Mouse (Mus musculus) lung, embryonic 16.5 days (tissue): ENCODE measurements around the gene Col25a1. TPM values are rescaled to one million over a fixed set of nuclear protein-coding genes. Genes with fewer than 3 reads are reported as not detected.

ENCODE experiments used
- ATAC-seq: fragments of 200-750 bp; cut with Nextera tagmentation; 2 replicates; pipeline ENCODE4 v1.8.0; 2017; ENCODE audit warnings: low read depth, mild to moderate bottlenecking, moderate library complexity
- H3K27ac ChIP-seq: fragments of 300-500 bp; sonication (generic); 2 replicates; pipeline ENCODE4 v1.5.1; 2014; ENCODE audit warnings: mild to moderate bottlenecking, control low read depth, low read length
- H3K27me3 ChIP-seq: fragments of 300-500 bp; sonication (generic); 2 replicates; pipeline ENCODE4 v1.6.1; 2014; ENCODE audit warnings: low read depth, low read length, mixed read lengths; ENCODE audit not compliant: control insufficient read depth, insufficient read depth
- H3K36me3 ChIP-seq: fragments of 300-500 bp; sonication (generic); 2 replicates; pipeline ENCODE4 v1.6.1; 2014; ENCODE audit warnings: low read length; ENCODE audit not compliant: control insufficient read depth, insufficient read depth
- H3K4me1 ChIP-seq: fragments of 300-500 bp; sonication (generic); replicated peaks from 2 replicates; pipeline ENCODE4 v1.6.1; 2014; ENCODE audit warnings: low read length, mixed read lengths; ENCODE audit not compliant: control insufficient read depth, insufficient read depth
- H3K4me2 ChIP-seq: fragments of 300-500 bp; sonication (generic); 2 replicates; pipeline ENCODE4 v1.6.1; 2014; ENCODE audit warnings: low read depth, low read length, control low read depth
- H3K4me3 ChIP-seq: fragments of 300-500 bp; sonication (generic); 2 replicates; pipeline ENCODE4 v1.5.1; 2014; ENCODE audit warnings: mild to moderate bottlenecking, low read length, control low read depth
- H3K9ac ChIP-seq: fragments of 300-500 bp; sonication (generic); 2 replicates; pipeline ENCODE4 v1.6.1; 2014; ENCODE audit warnings: low read length, control low read depth
- H3K9me3 ChIP-seq: fragments of 300-500 bp; sonication (generic); 2 replicates; pipeline ENCODE4 v1.6.1; 2016; ENCODE audit warnings: low read length; ENCODE audit not compliant: control insufficient read depth
- WGBS: fragments of 180-500 bp; shearing (Covaris S2); extraction: QIAGEN DNeasy Blood & Tissue Kit; methylation state at CpG from one replicate; pipeline ENCODE4 v1.1.7; 2014; 5-methylcytosine and 5-hydroxymethylcytosine counted together
- polyA plus RNA-seq: library from polyadenylated mRNA; unstranded; fragments of >200 nt; fragmentation: Nextera tagmentation; extraction: Ambion mirVana; gene quantifications from 2 replicates; pipeline ENCODE4 v1.2.1, GENCODE M21; 2015

Col25a1 gene
- polyA plus RNA-seq, 1 experiment from 2014 or later, result 17.6 TPM

DNA sequence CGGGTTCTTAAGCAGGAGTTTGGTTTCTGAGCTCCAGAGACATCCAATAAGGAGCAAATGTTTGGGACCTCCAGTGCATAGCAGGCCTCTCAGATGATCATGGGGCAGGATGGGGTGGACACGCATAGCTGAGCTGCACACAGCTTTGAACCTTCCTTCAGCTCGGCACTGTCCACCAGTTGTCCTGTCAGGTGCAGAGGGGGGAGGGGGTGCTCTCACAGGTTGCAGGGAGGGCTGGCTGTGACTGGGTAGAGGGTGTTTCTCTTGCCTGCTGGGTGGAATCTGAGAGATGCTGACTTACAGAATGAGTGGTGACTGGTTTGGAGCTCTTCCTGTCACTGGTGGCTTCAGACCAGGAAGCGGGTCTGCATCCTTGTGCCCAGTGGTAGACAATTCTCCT, 157.5 kb downstream of the Col25a1 start:
- Histone ChIP-seq H3K4me2 (no peak overlapping the region), H3K4me1 (no peaks in the 10 kb centered on the region), H3K27me3 (no peaks in the 10 kb centered on the region), H3K9me3 (no peaks in the 10 kb centered on the region), H3K9ac (no peak overlapping the region), H3K36me3 (no peaks in the 10 kb centered on the region), H3K27ac (no peak overlapping the region), H3K4me3 (no peak overlapping the region)
- ATAC-seq, result no peak
- 66% methylated on average over 4 of the region's 4 CpGs for WGBS

DNA sequence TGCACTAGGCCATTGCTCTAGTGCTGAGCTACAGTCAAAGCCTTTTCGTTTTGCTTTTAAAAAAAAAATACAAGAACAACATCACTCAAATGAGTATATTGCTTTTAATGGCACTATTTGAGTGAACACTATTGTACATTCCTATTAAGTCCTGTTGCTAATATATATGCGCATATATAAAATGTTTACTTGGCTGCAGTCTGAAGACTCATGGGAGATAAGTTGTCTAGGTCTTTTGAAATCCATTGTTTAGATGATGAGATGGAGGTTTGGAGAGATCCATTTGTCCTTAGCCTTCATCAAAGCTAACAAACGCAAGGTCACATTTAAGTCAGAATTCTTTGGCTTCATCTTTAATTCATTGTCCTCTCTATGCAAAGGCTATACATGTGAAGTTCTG, 157.9 kb downstream of the Col25a1 start:
- no peak overlapping the region for H3K27ac ChIP-seq
- H3K4me3 ChIP-seq, result no peak overlapping the region
- no peak overlapping the region for H3K4me2 ChIP-seq
- no peaks in the 10 kb centered on the region for H3K9me3 ChIP-seq
- H3K27me3 ChIP-seq, result no peaks in the 10 kb centered on the region
- H3K36me3 ChIP-seq, result no peaks in the 10 kb centered on the region
- 85% methylated on average over 3 of the region's 3 CpGs for WGBS
- H3K4me1 ChIP-seq, result no peaks in the 10 kb centered on the region
- no peak overlapping the region for H3K9ac ChIP-seq
- ATAC-seq, result no peak

DNA sequence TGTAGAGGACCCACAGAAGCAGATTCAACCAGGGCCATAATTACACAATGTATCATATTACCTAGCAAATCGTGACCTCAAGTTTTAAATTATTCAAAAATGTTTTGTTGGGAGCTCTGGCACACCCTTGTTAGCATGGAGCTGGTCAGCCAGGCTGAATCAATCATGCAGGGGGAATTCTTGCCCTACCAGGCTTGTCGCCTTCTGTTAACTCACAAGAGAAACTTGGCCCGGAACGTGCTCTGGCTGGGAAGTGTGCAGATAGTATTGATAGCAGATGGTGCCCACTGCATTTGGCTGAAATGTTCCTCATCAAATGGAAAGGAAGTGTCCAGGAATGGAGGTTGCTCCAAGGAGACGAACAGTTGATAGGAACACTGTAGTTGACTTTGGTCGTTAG, 158.9 kb downstream of the Col25a1 start:
- H3K4me3 ChIP-seq, result no peak overlapping the region
- ATAC-seq, result no peak
- 55% methylated on average over 6 of the region's 6 CpGs for WGBS
- H3K36me3 ChIP-seq, result no peaks in the 10 kb centered on the region
- no peak overlapping the region for H3K27ac ChIP-seq
- H3K9me3 ChIP-seq, result no peaks in the 10 kb centered on the region
- no peaks in the 10 kb centered on the region for H3K27me3 ChIP-seq
- no peak overlapping the region for H3K4me2 ChIP-seq
- H3K4me1 ChIP-seq, result no peaks in the 10 kb centered on the region
- H3K9ac ChIP-seq, result no peak overlapping the region

DNA sequence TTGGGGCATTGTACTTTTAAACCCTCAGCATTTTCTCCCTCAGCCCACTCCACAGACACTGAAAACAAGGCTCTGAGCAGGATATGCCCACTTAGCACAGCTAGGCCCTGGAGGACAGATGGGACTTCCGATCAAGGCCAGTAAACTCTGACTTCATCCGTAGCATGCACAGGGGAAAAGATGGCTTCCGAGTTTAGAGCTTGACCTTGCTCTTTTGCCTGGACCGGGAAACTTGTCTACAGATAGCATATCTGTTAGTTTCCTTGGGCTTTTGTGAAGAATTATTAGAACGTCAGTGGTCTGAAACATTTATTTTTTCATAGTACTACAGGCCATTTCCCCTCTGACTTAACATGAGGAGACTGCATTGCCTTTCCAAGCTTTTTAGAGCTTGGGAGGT, 159.4 kb downstream of the Col25a1 start:
- Histone ChIP-seq H3K4me3 (no peak overlapping the region), H3K4me1 (no peaks in the 10 kb centered on the region), H3K4me2 (no peak overlapping the region), H3K9me3 (no peaks in the 10 kb centered on the region), H3K27ac (no peak overlapping the region), H3K36me3 (no peaks in the 10 kb centered on the region), H3K27me3 (no peaks in the 10 kb centered on the region), H3K9ac (no peak overlapping the region)
- no peak for ATAC-seq
- WGBS, result 92% methylated on average over 5 of the region's 5 CpGs

DNA sequence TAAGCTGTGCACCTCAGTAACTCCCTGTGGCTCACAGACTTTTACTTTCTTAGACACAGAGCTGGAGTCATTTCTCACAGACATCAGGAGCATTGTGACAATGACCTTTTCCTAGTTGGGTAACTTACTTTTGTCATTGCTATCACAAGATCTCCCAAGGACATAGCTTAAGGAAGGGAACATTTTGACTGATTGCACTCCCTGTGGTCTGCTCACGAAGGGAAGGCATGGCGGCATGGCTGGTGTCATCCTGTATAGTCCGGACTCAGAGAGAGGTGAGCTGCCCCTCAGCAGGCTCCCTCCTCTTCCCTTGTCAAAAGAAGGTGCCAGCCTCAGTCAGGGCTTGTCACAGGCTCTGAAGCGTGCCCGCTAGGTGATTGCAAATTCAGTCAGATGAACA, 160.6 kb downstream of the Col25a1 start:
- no peak for ATAC-seq
- H3K9me3 ChIP-seq, result no peaks in the 10 kb centered on the region
- 86% methylated on average over 5 of the region's 5 CpGs for WGBS
- H3K27me3 ChIP-seq, result no peaks in the 10 kb centered on the region
- H3K4me3 ChIP-seq, result no peak overlapping the region
- no peaks in the 10 kb centered on the region for H3K4me1 ChIP-seq
- H3K36me3 ChIP-seq, result no peaks in the 10 kb centered on the region
- H3K4me2 ChIP-seq, result no peak overlapping the region
- no peak overlapping the region for H3K9ac ChIP-seq
- no peak overlapping the region for H3K27ac ChIP-seq

DNA sequence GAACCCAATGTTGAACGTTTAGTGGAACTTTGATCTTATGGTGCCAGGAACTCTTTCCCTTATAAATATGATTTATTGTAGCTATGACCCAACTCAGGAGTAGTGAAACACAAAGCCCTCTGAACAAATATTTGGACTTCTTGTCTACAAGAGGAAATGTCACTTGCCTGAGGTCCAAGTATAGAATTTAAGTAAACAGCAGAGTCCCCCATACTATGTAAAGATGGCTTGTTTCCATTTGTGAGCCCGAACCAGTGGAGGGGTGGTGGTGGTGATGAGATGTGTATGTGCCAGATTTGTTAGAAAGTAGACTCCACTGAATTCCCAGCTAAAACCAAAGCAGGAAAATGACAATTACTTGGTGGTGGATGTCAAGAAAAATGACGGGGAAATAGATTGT, 169.2 kb downstream of the Col25a1 start:
- H3K27me3 ChIP-seq, result no peaks in the 10 kb centered on the region
- WGBS, result 25% methylated on average over 3 of the region's 3 CpGs
- H3K4me2 ChIP-seq, result no peak overlapping the region
- no peaks in the 10 kb centered on the region for H3K9me3 ChIP-seq
- ATAC-seq, result peak; percentile 91
- H3K9ac ChIP-seq, result no peak overlapping the region
- H3K4me3 ChIP-seq, result no peak overlapping the region
- H3K27ac ChIP-seq, result no peak overlapping the region
- no peaks in the 10 kb centered on the region for H3K36me3 ChIP-seq
- H3K4me1 ChIP-seq, result peaks cover 3% of the 10 kb centered on the region; the same call in 1 of the 2 replicates

DNA sequence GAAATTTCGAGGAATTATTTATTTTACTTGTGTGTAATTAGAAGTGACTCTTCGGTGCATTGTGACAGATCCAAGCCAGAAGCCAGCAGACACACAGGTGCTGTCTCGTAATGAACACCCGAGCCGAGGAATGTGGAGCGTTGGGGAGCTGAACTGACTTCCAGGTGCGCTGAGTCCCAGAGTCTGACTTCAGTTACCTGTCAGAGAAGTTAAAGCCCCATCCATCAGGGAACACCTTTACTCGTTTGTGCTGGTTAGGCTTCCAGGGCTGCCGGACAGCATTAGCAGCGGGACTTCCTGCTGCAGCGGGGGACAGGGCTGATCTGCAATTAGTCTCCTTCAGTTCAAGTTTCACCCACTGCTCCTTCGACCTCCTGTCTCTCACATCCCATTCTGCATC, 172.3 kb downstream of the Col25a1 start:
- Histone ChIP-seq H3K4me2 (peak overlapping the region; percentile 13; the same call in 1 of the 2 replicates), H3K4me3 (no peak overlapping the region), H3K9ac (no peak overlapping the region), H3K9me3 (no peaks in the 10 kb centered on the region), H3K4me1 (peaks cover 3% of the 10 kb centered on the region; the same call in 1 of the 2 replicates), H3K36me3 (no peaks in the 10 kb centered on the region), H3K27ac (no peak overlapping the region), H3K27me3 (no peaks in the 10 kb centered on the region)
- no peak for ATAC-seq
- 30% methylated on average over 12 of the region's 12 CpGs for WGBS

DNA sequence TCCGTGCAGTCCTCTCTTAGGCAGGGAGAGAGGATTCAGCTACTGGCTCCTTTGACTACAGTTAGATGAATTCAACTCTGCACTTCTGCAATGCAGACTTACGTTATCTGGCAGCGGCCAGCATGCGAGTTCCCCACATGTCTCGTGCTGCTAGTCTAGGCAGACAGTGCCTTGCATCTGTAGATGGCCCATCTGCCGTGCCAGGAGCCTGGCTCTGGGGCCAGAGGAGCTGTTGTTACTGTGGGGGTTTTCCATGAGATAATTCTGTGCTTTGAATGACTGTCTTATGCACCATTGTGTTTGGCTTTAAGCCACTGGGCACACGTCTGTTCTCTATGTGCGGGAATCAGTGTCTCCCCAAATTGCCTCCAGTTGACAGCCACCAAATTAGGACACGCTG, 173.5 kb downstream of the Col25a1 start:
- WGBS, result 82% methylated on average over 9 of the region's 9 CpGs
- no peaks in the 10 kb centered on the region for H3K27me3 ChIP-seq
- ATAC-seq, result no peak
- H3K9me3 ChIP-seq, result no peaks in the 10 kb centered on the region
- H3K4me1 ChIP-seq, result peaks cover 3% of the 10 kb centered on the region; the same call in 1 of the 2 replicates
- no peaks in the 10 kb centered on the region for H3K36me3 ChIP-seq
- no peak overlapping the region for H3K4me3 ChIP-seq
- H3K9ac ChIP-seq, result no peak overlapping the region
- H3K27ac ChIP-seq, result no peak overlapping the region
- H3K4me2 ChIP-seq, result no peak overlapping the region

DNA sequence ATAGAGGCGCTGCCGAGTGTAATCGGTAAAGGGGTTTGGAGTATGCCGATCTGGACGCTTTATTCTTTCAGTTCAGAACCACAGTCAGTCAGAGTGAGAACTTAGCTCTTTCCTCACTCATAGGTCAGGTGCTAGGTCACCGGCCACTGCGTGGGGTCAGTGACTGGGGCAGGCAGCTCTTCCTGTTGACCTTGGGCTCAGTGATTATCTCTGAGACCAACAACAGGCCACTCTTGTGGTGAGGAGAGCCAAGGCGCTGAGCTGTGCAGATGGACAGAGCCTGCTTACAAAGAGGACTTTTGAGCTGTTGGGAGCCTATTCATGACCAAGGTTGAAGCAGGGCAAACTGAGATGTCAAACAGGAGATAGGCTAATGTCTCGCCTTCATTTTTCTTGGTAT, 174.4 kb downstream of the Col25a1 start:
- 78% methylated on average over 9 of the region's 9 CpGs for WGBS
- Histone ChIP-seq H3K36me3 (no peaks in the 10 kb centered on the region), H3K4me2 (no peak overlapping the region), H3K27ac (no peak overlapping the region), H3K9ac (no peak overlapping the region), H3K4me1 (peaks cover 10% of the 10 kb centered on the region), H3K27me3 (no peaks in the 10 kb centered on the region), H3K9me3 (no peaks in the 10 kb centered on the region), H3K4me3 (no peak overlapping the region)
- no peak for ATAC-seq

DNA sequence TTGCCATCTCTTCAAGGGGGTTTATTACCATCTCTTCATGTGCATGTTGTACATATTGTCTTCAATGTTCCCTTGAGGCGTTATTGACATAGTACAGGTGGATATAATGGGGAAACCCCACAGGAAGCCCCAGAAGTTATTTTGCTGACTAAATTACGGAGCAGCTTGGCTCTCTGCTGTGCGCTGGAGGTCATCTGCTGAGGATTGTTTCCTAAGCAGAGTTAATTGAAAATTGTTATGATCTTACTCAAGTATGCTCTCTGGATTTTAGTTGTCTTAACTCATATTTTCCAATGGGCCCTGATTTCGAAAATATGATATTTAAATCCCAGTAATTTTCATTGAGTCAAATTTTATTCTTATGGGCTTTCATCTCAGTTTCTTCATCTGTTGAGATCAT, 178.0 kb downstream of the Col25a1 start:
- H3K4me2 ChIP-seq, result no peak overlapping the region
- no peaks in the 10 kb centered on the region for H3K27me3 ChIP-seq
- no peak for ATAC-seq
- peaks cover 10% of the 10 kb centered on the region for H3K4me1 ChIP-seq
- H3K27ac ChIP-seq, result no peak overlapping the region
- no peaks in the 10 kb centered on the region for H3K36me3 ChIP-seq
- H3K9ac ChIP-seq, result no peak overlapping the region
- 90% methylated on average over 4 of the region's 4 CpGs for WGBS
- H3K9me3 ChIP-seq, result no peaks in the 10 kb centered on the region
- no peak overlapping the region for H3K4me3 ChIP-seq
